Mouse (Mus musculus) T-helper 1 cell (primary cell): Measurements from ENCODE around the gene D430041D05Rik.

Experiments
- in situ Hi-C: fragments of 300-600 bp; cut with MboI, MseI; formaldehyde crosslinking; loops from one replicate; pipeline ENCODE4 v1.15.1; 2025; ENCODE audit warnings: high pct_unique_total_duplicates

The D430041D05Rik gene

GRCm38 (mm10) chr2:104283401-104283955 is 127.3 kb downstream of the D430041D05Rik start:
- in situ Hi-C loops, result no loop called here

DNA sequence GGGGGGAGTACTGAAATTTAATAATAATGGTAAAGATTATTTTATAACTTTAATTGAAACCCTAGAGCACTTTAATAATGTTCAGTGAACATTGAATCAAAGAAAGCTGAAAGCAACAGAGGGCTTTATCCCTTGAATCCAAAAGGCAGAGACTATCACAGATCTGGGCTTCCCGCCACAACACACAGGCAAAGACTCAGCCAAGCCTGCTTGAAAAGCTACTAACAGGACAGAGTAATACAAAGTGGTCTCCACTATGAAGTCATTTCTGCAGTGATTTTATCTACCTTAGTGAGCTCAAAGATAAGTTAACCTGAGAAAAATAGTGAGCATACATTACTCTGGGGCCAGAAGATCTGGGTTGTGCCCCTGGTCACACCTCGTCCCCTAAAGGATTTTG is 128.0 kb downstream of the D430041D05Rik start:
- in situ Hi-C loops, result no loop called here

GRCm38 (mm10) chr2:104267049-104267448 is 143.8 kb downstream of the D430041D05Rik start:
- in situ Hi-C loops, result no loop called here

- in situ Hi-C loops, result no loop called here
Observed at GRCm38 (mm10) chr2:104261741-104262067, 149.1 kb downstream of the D430041D05Rik start.

DNA sequence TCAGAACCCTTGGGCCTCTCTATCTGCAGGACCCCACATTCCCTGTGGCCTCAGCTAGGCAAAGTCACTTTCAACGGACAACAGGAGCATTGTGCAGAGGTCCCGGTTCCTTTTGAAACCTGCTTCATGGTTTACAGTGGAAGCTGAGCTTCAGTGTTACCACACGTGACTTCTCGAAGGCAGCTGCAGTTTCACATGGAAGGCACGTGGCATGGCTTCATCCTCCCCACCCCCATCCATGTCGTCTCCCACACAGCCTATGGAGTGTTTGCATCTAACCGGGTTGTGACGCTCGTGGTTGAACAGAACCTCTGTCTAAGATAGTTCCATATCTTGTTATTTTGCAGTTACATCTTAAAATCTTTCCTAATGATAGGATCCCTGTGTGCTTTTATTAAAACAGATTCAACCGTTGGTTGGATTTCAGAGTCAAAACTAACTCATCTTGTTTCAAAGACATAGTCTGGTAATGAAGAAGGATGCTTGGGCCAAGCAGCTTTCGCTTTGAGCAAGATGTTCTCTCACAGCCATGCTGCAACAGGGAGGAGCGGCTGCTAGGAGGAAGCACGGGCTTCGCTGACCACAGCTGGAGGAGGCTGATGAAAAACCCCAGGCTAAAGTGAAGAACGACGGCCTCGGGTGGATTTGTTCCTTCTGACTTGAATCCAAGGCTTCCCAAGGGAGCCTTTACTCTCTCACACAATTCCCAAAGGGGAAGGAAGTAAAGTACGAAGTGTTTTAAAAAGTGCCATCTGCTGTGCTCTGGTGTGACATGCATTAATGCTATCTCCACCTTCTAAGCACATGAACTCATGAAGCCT is 149.7 kb downstream of the D430041D05Rik start:
- in situ Hi-C loops, result no loop called here

- in situ Hi-C loops, result loop anchor here (10.0 kb wide), 1 partner anchor 1388 kb away; no protein-coding TSS in a partner anchor
Observed at GRCm38 (mm10) chr2:104256585-104256984, 154.2 kb downstream of the D430041D05Rik start.

GRCm38 (mm10) chr2:104254944-104255343 is 155.9 kb downstream of the D430041D05Rik start:
- in situ Hi-C loops, result loop anchor here (10.0 kb wide), 1 partner anchor 1390 kb away; no protein-coding TSS in a partner anchor

- in situ Hi-C loops, result loop anchor here (10.0 kb wide), 1 partner anchor 1391 kb away; no protein-coding TSS in a partner anchor
Observed at GRCm38 (mm10) chr2:104253341-104253740, 157.5 kb downstream of the D430041D05Rik start.

DNA sequence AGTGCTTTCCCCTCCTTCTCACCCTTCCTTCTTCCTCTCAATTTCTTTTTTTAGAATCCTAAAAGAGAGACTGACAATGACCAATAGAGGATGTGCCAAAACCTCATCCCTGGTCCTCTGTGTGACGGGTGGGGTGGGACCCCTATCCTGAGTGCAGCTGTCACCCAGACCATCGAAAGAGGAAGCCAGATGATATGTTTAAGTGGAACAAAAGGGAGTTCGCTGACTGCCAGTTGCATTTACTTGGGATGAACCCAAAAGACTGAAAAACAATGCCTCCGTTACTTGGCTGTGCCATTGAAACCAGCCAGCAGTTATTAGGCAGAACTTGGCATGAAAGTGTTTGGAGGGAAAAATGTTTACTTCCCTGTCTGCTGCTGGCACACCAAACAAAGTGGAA is 159.2 kb downstream of the D430041D05Rik start:
- in situ Hi-C loops, result loop anchor here (10.0 kb wide), 1 partner anchor 1393 kb away; no protein-coding TSS in a partner anchor

GRCm38 (mm10) chr2:104249856-104250255 is 161.0 kb downstream of the D430041D05Rik start:
- in situ Hi-C loops, result loop anchor here (10.0 kb wide), 1 partner anchor 1395 kb away; no protein-coding TSS in a partner anchor

GRCm38 (mm10) chr2:104246851-104247250 is 164.0 kb downstream of the D430041D05Rik start:
- in situ Hi-C loops, result no loop called here

DNA sequence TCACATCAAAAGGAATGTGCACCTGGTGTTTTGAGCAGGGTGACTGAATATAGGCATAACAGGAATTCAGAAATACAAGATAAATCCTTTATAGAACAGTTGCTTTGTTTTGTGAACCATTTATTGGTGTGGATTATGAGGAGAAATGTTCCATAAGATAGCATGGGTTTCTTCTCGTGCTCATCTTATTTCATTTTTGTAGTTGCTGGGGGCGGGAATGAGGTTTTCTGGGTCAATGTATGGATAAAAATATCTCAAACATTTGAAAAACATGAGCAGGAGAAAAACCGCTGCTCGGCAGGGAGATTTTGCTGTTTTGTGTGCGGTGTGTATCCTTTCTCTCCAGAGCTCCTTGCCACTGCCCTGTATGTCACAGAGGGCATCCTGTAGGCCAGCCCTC is 168.8 kb downstream of the D430041D05Rik start:
- in situ Hi-C loops, result no loop called here

DNA sequence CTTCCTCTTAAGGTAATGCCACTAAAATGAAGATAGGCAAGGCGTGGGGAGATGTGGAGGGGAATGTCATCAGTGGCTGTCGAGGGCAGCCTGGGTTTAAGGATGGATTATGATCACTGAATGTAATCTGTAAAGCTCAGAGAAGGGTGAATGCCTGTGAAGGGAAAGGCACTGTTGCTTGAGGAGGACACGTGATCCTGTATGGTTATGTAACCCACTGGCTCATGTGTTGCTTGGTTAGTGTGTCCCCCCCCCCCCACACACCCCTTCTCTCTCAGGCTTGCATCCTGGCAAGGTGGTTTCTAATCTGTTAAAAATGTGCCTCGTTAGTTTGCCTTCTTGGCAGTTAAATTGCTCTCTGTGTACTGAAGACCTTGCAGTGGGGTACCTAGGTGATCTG is 173.7 kb downstream of the D430041D05Rik start:
- in situ Hi-C loops, result no loop called here

GRCm38 (mm10) chr2:104230444-104230843 is 180.4 kb downstream of the D430041D05Rik start:
- in situ Hi-C loops, result no loop called here

DNA sequence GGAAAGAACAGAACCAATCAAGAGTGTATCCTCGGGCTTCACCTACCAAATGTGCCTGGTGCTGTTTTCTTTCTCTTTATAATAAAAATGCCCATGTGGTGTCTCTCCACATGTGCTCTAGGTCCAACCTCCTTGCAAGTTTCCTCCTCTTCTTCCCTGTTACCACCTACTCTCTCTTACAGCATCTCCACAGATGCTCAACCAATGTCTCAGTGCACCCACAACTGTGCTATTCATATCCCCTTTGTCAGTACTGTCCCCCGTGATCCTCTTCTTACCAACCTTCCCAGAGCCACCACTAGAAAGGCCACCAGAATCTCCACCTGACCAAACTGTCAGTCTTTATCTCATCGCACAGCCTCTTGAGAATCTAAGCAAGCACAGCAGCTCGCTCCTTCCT is 184.8 kb downstream of the D430041D05Rik start:
- in situ Hi-C loops, result no loop called here

DNA sequence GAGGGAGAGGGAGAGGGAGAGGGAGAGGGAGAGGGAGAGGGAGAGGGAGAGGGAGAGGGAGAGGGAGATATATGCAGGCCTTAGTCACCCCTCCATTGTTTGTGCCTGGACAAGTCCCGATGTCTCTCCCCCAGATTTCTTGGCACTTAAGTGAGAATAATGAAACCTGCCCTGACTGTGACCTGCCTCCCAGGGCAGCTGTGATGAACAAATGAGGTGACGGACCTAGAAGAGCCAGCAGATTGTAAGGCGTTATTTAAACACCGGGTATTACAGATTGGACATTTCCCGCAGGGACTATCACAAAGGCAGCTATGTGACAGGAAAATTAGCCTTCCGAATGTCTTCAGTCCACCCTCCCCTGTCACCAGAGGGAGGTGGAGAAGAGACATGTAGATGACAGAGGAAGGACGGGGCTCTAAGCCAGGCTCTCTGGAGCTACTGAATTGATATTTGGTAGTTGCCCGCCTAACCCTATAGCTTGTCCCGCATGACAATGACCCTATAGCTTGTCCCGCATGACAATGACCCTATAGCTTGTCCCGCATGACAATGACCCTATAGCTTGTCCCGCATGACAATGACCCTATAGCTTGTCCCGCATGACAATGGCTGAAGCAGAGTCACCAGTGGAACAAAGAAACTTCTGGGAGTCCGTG is 191.0 kb downstream of the D430041D05Rik start:
- in situ Hi-C loops, result no loop called here

DNA sequence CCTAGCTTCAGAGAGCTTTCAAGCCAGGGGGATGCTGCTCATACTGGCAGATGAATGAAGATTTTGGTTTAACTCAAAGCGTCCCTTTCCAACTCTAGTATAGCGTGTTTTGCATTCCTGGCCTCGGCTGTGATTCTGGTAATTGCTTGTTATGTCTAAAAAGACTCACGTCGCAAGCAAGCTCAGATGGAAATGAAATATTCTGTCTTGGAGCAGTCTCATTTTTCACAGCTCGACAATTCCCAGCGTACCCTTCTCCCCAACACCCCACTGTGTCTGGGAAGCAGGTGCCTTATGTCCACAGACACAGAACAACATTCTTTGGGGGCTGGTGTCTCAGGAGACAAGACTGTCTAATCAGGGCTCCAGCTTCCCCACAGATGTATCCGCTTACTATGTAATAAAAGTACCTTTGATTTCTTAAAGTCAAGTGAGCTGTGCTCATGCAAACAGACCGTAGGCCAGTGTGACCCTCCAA is 192.2 kb downstream of the D430041D05Rik start:
- in situ Hi-C loops, result no loop called here

GRCm38 (mm10) chr2:104218114-104218513 is 192.7 kb downstream of the D430041D05Rik start:
- in situ Hi-C loops, result no loop called here

DNA sequence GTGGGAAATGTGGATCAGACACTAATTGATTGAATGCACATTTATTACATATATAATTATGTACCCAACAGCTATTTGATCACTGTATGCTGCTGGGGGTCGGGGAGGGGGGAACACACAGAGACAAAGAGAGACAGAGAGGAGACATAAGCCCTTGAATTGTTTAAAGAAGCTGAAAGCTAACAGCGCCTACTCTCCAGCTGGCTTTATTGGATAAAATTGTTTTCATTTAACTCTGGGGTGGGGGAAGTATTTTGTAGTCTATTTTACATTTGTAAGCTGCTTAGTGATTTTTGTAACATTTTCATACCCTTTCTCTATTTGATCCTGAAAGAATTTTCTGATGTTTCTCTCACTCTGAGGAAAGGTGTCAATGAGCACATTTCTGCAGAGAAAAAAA is 201.4 kb downstream of the D430041D05Rik start:
- in situ Hi-C loops, result no loop called here

GRCm38 (mm10) chr2:104208415-104208814 is 202.4 kb downstream of the D430041D05Rik start:
- in situ Hi-C loops, result no loop called here

DNA sequence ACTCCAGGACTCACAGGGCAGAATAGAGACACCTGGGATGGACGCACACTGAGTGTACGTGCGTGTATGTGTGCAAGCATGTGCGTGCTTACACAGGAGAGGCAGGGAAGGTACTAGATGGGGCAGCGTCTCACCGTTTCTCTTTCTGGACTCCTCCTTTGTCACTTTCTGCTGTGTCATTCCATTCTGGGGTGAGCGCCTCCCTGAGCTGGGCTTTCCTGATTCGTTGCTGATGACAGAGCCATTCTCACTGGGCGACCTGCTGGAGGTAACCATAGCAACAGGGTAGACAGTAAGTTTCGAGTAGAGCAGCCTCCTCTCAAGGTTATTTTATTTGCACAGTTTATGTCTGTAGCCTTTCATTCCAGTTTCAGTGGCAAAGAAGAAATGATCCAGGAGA is 202.9 kb downstream of the D430041D05Rik start:
- in situ Hi-C loops, result no loop called here

- in situ Hi-C loops, result no loop called here
Observed at GRCm38 (mm10) chr2:104205623-104206022, 205.2 kb downstream of the D430041D05Rik start.
